ENCODE assay signal across 14 mouse cellular contexts in genomic region chr19:53538796-53539195, GRCm38 (mm10). TPM values are rescaled to one million over a fixed set of nuclear protein-coding genes. Genes with fewer than 3 reads are reported as not detected.
DNase-seq lines count a peak whose midpoint lies in the region; ATAC-seq and TF ChIP-seq lines count a peak whose summit lies in the region.
"Had no signal": no experiment of that assay in that cellular context is flagged by ENCODE, and none has a peak within 500 bp of the region (broad histone marks: within the 10 kb centered on the region; RNA-seq: fewer than 3 reads in every experiment).

No protein-coding gene starts in this region.

- intact Hi-C loops in left cerebral cortex, adult 2 months (cut with DNase I): no loop called here

- H3K4me3 ChIP-seq in left cerebral cortex, adult 2 months: no peak overlapping the region
- H3K4me3 ChIP-seq in hindbrain, postnatal 0 days (ENCODE audit: low read length): no peak overlapping the region
- H3K4me3 ChIP-seq: embryonic facial prominence, embryonic 13.5 days; liver, embryonic 15.5 days; midbrain, embryonic 12.5 days had no signal

- H3K4me1 ChIP-seq in hindbrain, postnatal 0 days (ENCODE audit: insufficient read depth, low read length): no peaks in the 10 kb centered on the region
- H3K4me1 ChIP-seq: midbrain, embryonic 12.5 days had no signal

- no peak for DNase-seq in left cerebral cortex, adult 2 months (ENCODE audit: extremely low spot score in 1 of 2, low spot score in 2 of 2)
- no peak for DNase-seq in left cerebral cortex, adult 18-20 months (ENCODE audit: low spot score in 2 of 2)
- DNase-seq in kidney, postnatal 25 days: peak; percentile 45 to 62
- DNase-seq in adrenal gland, adult 8-10 months: no peak
- DNase-seq in hindbrain, postnatal 0 days (ENCODE audit: low spot score): no peak
- DNase-seq in cerebellum, adult 11 months: no peak
- DNase-seq: cerebellum, postnatal 14 days; retina, postnatal 1 day; spleen, adult 18-20 months had no signal

- H3K27ac ChIP-seq in left cerebral cortex, adult 2 months: peak overlapping the region; percentile 44
- H3K27ac ChIP-seq in hindbrain, postnatal 0 days: no peak overlapping the region
- H3K27ac ChIP-seq: embryonic facial prominence, embryonic 13.5 days; liver, embryonic 15.5 days; midbrain, embryonic 12.5 days had no signal

- no peak overlapping the region for H3K9ac ChIP-seq in hindbrain, postnatal 0 days (replicated peaks; ENCODE audit: low read length)
- H3K9ac ChIP-seq: embryonic facial prominence, embryonic 13.5 days; liver, embryonic 15.5 days; midbrain, embryonic 12.5 days had no signal

- no peak for TF ChIP-seq CTCF in left cerebral cortex, adult 2 months (IDR thresholded peaks at IDR 0.05)
- no peak for TF ChIP-seq CTCF in hindbrain, postnatal 0 days (IDR thresholded peaks at IDR 0.05; ENCODE audit: low read depth)

- H3K4me2 ChIP-seq in hindbrain, postnatal 0 days (ENCODE audit: low read depth, low read length): no peak overlapping the region
- H3K4me2 ChIP-seq: embryonic facial prominence, embryonic 13.5 days; liver, embryonic 15.5 days; midbrain, embryonic 12.5 days had no signal

- H3K27me3 ChIP-seq in hindbrain, postnatal 0 days (ENCODE audit: insufficient read depth, low read length): no peaks in the 10 kb centered on the region
- H3K27me3 ChIP-seq: embryonic facial prominence, embryonic 13.5 days; liver, embryonic 15.5 days; midbrain, embryonic 12.5 days had no signal

- no peaks in the 10 kb centered on the region for H3K9me3 ChIP-seq in hindbrain, postnatal 0 days (ENCODE audit: low read length)
- H3K9me3 ChIP-seq: embryonic facial prominence, embryonic 13.5 days; liver, embryonic 15.5 days; midbrain, embryonic 12.5 days had no signal

- H3K36me3 ChIP-seq in hindbrain, postnatal 0 days (ENCODE audit: insufficient read depth, low read length): 0 out of 2 replicates have a peak, but pooled peaks cover 9% of the 10 kb centered on the region
- H3K36me3 ChIP-seq: midbrain, embryonic 12.5 days had no signal

- 79% methylated on average over 5 of the region's 5 CpGs for WGBS in hindbrain, postnatal 0 days

- peak; percentile 10; the same call in 1 of the 2 replicates for ATAC-seq in common myeloid progenitor, adult 5-6 weeks (replicated peaks; ENCODE audit: low read depth, poor library complexity, severe bottlenecking)
- 0 out of 2 replicates have a peak, but pooled peaks have one; percentile 10 for ATAC-seq in neutrophil, adult 5-6 weeks (ENCODE audit: extremely low read depth, insufficient number of reproducible peaks, low FRiP score, poor library complexity, severe bottlenecking)
- no peak for ATAC-seq in hindbrain, postnatal 0 days

RNA-seq across cellular contexts. Expression of gene Dusp5, which starts 9.9 kb away (rescaled TPM):
- 10 to 100 TPM; 16.7 to 26.9 TPM for total RNA-seq in left cerebral cortex, adult 2 months (2021)
- 10 to 100 TPM; 20.1 to 22.5 TPM for total RNA-seq in left cerebral cortex, adult 18-20 months (2021)
- total RNA-seq in common myeloid progenitor, adult 5-6 weeks (2017): 16.6 and 19.8 TPM in 2 replicates
- total RNA-seq in neutrophil, adult 5-6 weeks (2017): 18.5 and 21.2 TPM in 2 replicates
- total RNA-seq in adrenal gland, adult 8-10 months (2022): 10 to 100 TPM in 1 of 4 experiments, 1 to 10 TPM in 3; 3.9 to 18.8 (median 5.7) TPM
- total RNA-seq in hindbrain, postnatal 0 days (2014; rRNA removed): 20.3 and 26.0 TPM in 2 replicates
- 9.8 and 12.7 TPM in 2 replicates for polyA plus RNA-seq in hindbrain, postnatal 0 days (2015; fragmentation: Nextera tagmentation; extraction: Ambion mirVana)

RNA-seq across cellular contexts. Expression of gene Nutf2-ps1, which starts 50.1 kb away (rescaled TPM):
- total RNA-seq in left cerebral cortex, adult 2 months (2021): 10 to 100 TPM; 45.3 to 50.5 TPM
- 10 to 100 TPM; 49.4 to 52.2 TPM for total RNA-seq in left cerebral cortex, adult 18-20 months (2021)
- 193 and 221 TPM in 2 replicates for total RNA-seq in common myeloid progenitor, adult 5-6 weeks (2017)
- 4.2 and 10.1 TPM in 2 replicates for total RNA-seq in neutrophil, adult 5-6 weeks (2017)
- total RNA-seq in adrenal gland, adult 8-10 months (2022): 10 to 100 TPM; 64.7 to 85.3 (median 72.1) TPM
- 106 and 109 TPM in 2 replicates for total RNA-seq in hindbrain, postnatal 0 days (2014; rRNA removed)
- 177 and 225 TPM in 2 replicates for polyA plus RNA-seq in hindbrain, postnatal 0 days (2015; fragmentation: Nextera tagmentation; extraction: Ambion mirVana)

Comparison
In these comparisons a context has a peak if more than half of its experiments do, and no peak if none do; other contexts are left out.
1. DNase-seq: peak in kidney, postnatal 25 days (2 of 2); none in left cerebral cortex, adult 2 months (0 of 2), left cerebral cortex, adult 18-20 months (0 of 2), adrenal gland, adult 8-10 months (single experiment), hindbrain, postnatal 0 days (single experiment) and cerebellum, adult 11 months (single experiment).